Mouse (Mus musculus) forebrain, postnatal 0 days (tissue): ENCODE results near the gene Oprd1. TPM values are rescaled to one million over a fixed set of nuclear protein-coding genes. Genes with fewer than 3 reads are reported as not detected.

ENCODE experiments used
- ATAC-seq: fragments of 200-750 bp; cut with Nextera tagmentation; 2 replicates; pipeline ENCODE4 v1.8.0; 2017; ENCODE audit warnings: mild to moderate bottlenecking, moderate library complexity
- DNase-seq: peaks from one replicate; pipeline ENCODE4 v3.0.0-alpha.2; 2015
- H3K27ac ChIP-seq: fragments of 300-500 bp; sonication (generic); 2 replicates; pipeline ENCODE4 v1.5.1; 2014; ENCODE audit warnings: low read depth, mild to moderate bottlenecking, antibody characterized with exemption, low read length, moderate library complexity, mixed read lengths
- H3K27me3 ChIP-seq: fragments of 300-500 bp; sonication (generic); 2 replicates; pipeline ENCODE4 v1.6.1; 2014; ENCODE audit warnings: mild to moderate bottlenecking, low read length, mixed read lengths; ENCODE audit not compliant: insufficient read depth
- H3K36me3 ChIP-seq: fragments of 300-500 bp; sonication (generic); 2 replicates; pipeline ENCODE4 v1.6.1; 2014; ENCODE audit warnings: mild to moderate bottlenecking, moderate library complexity; ENCODE audit not compliant: insufficient read depth
- H3K4me1 ChIP-seq: fragments of 300-500 bp; sonication (generic); 2 replicates; pipeline ENCODE4 v1.6.1; 2014; ENCODE audit warnings: antibody characterized with exemption; ENCODE audit not compliant: insufficient read depth
- H3K4me2 ChIP-seq: fragments of 300-500 bp; sonication (generic); 2 replicates; pipeline ENCODE4 v1.6.1; 2014; ENCODE audit warnings: low read depth, mild to moderate bottlenecking, moderate library complexity
- H3K4me3 ChIP-seq: fragments of 300-500 bp; sonication (generic); 2 replicates; pipeline ENCODE4 v1.5.1; 2014; ENCODE audit warnings: low read depth, low read length, mixed read lengths
- H3K9ac ChIP-seq: fragments of 300-500 bp; sonication (generic); 2 replicates; pipeline ENCODE4 v1.6.1; 2014; ENCODE audit warnings: mild to moderate bottlenecking
- H3K9me3 ChIP-seq: fragments of 300-500 bp; sonication (generic); 2 replicates; pipeline ENCODE4 v1.6.1; 2016; ENCODE audit warnings: low read length
- CTCF ChIP-seq: sonication (generic); IDR thresholded peaks from 2 replicates; pipeline ENCODE4 v1.5.1; 2016; ENCODE audit warnings: antibody characterized with exemption, control low read depth, low read depth
- WGBS: fragments of 180-500 bp; shearing (Covaris S2); extraction: QIAGEN DNeasy Blood & Tissue Kit; methylation state at CpG from one replicate; pipeline ENCODE4 v1.1.7; 2014; 5-methylcytosine and 5-hydroxymethylcytosine counted together
- polyA plus RNA-seq: library from polyadenylated mRNA; unstranded; fragments of >200 nt; fragmentation: Nextera tagmentation; extraction: Ambion mirVana; gene quantifications from 2 replicates; pipeline ENCODE4 v1.2.1, GENCODE M21; 2015
- total RNA-seq: library from RNA; depleted of rRNA; stranded (reverse); fragments of >200 nt; gene quantifications from 2 replicates; pipeline ENCODE4 v1.2.3, GENCODE M21; 2014

Oprd1 gene
- total and polyA plus RNA-seq, 2 experiments from 2014 or later, result 0.53 to 1.6 TPM

DNA sequence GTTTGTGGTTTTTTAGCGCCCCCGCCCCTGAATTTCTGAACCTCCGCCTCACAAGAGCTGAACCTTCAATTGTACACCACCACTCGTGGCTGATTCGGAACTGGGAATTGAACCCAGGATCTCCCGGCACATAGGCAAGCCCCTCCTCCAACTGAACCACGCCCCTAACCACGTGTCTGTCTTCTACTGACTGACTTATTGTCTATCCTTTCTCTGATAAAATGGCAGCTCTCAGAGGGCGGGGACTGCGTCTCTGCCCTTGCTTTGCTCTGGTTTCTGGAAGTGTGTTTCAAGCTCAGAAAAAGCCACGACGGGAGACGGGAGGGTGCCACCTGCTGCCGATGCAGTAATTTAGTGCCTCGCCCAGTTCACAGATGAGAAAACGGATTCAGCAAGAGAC is 10.4 kb downstream of the Oprd1 start:
- 68% methylated on average over 16 of the region's 16 CpGs for WGBS
- Histone ChIP-seq H3K27ac (no peak overlapping the region), H3K36me3 (no peaks in the 10 kb centered on the region), H3K4me3 (no peak overlapping the region), H3K9ac (no peak overlapping the region), H3K4me1 (no peaks in the 10 kb centered on the region), H3K9me3 (no peaks in the 10 kb centered on the region), H3K4me2 (no peak overlapping the region), H3K27me3 (no peaks in the 10 kb centered on the region)
- no peak for ATAC-seq
- TF ChIP-seq CTCF, result no peak
- DNase-seq, result no peak

DNA sequence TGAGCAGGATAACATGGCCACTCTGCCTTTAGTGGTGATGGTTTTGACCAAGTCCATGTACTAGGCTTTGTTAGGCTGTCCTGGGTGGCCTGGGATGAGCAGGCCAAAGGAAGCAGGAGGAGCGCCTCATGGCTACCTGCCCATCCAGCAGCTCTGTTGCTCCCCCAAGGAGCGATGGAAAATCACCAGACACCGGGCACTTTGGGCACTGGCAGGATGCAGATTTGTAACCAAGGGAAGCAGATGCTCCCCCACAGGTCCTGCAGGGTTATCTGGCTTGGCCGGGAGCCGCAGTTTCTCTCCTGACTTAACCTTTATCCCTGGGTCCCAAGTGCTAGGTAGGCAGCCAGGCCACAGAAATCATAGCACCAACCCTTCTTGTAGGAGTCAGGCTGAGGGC is 10.9 kb downstream of the Oprd1 start:
- H3K4me2 ChIP-seq, result no peak overlapping the region
- no peaks in the 10 kb centered on the region for H3K36me3 ChIP-seq
- no peak for TF ChIP-seq CTCF
- H3K27me3 ChIP-seq, result no peaks in the 10 kb centered on the region
- no peak overlapping the region for H3K27ac ChIP-seq
- H3K4me3 ChIP-seq, result no peak overlapping the region
- WGBS, result 92% methylated on average over 5 of the region's 5 CpGs
- DNase-seq (no peak), ATAC-seq (no peak)
- no peak overlapping the region for H3K9ac ChIP-seq
- H3K4me1 ChIP-seq, result no peaks in the 10 kb centered on the region
- no peaks in the 10 kb centered on the region for H3K9me3 ChIP-seq

DNA sequence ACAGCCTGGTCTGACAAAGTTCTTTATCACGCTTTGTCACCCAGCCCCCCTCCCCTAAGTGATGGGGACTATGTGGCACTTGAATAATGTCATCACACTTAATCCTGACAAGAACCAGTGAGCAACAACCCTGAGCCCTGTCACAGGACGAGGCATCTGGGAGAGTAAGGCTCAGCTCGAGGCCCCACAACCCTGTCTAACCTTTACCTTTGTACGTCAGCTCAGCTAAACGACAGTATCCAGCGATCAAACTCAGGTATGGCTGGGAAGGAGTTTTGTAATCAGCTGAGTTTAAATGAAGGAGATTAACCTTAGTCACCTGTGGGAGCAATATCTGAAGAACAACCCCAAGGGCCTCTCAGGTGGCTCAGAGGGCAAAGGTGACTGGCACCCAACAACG is 12.0 kb downstream of the Oprd1 start:
- H3K4me3 ChIP-seq, result no peak overlapping the region
- no peaks in the 10 kb centered on the region for H3K36me3 ChIP-seq
- H3K9ac ChIP-seq, result no peak overlapping the region
- ATAC-seq (no peak), DNase-seq (no peak)
- no peak for TF ChIP-seq CTCF
- no peaks in the 10 kb centered on the region for H3K27me3 ChIP-seq
- 77% methylated on average over 7 of the region's 7 CpGs for WGBS
- no peak overlapping the region for H3K27ac ChIP-seq
- H3K9me3 ChIP-seq, result no peaks in the 10 kb centered on the region
- H3K4me2 ChIP-seq, result no peak overlapping the region
- no peaks in the 10 kb centered on the region for H3K4me1 ChIP-seq

DNA sequence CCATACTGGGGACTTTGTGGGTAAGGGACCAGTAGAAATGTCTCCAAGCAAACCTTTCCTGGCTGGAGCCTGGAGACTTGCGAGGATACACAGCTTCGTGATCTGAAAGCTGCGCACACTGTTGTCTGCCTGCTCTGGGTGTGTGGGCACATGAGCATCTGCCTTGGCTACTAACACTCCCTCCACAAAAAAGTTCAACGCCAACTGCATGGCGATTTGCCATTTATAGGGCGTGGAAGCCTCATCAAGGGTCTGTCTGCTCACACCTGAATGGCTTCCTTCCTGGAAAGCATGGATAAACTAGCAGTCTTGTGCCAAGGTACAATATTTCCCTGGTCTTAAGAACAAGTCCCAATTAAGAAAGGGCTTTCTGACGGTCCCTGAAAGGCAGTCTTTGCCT is 12.5 kb downstream of the Oprd1 start:
- DNase-seq, result no peak
- no peaks in the 10 kb centered on the region for H3K36me3 ChIP-seq
- no peaks in the 10 kb centered on the region for H3K4me1 ChIP-seq
- no peak overlapping the region for H3K9ac ChIP-seq
- H3K27ac ChIP-seq, result no peak overlapping the region
- no peak overlapping the region for H3K4me2 ChIP-seq
- 60% methylated on average over 7 of the region's 7 CpGs for WGBS
- no peaks in the 10 kb centered on the region for H3K9me3 ChIP-seq
- H3K27me3 ChIP-seq, result no peaks in the 10 kb centered on the region
- H3K4me3 ChIP-seq, result no peak overlapping the region
- no peak for TF ChIP-seq CTCF
- ATAC-seq, result no peak

DNA sequence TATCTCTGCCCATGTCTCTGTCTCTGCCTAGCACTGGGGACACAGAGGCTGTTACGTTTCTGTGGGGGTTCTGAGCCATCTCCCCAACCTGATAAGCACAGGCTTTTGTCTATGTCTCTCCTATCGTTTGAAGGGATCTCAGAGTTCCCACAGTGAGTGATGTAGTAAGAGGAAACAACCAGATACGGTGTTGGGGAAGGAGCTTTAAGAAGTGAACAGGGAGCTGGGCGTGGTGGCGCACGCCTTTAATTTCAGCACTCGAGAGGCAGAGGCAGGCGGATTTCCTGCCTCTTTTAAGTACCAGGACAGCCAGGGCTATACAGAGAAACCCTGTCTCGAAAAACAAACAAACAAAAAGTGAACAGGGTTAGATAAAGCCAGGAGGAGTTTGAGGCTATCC is 13.2 kb downstream of the Oprd1 start:
- ATAC-seq (no peak), DNase-seq (no peak)
- no peak for TF ChIP-seq CTCF
- no peak overlapping the region for H3K9ac ChIP-seq
- no peaks in the 10 kb centered on the region for H3K36me3 ChIP-seq
- H3K4me3 ChIP-seq, result no peak overlapping the region
- H3K27ac ChIP-seq, result no peak overlapping the region
- H3K27me3 ChIP-seq, result no peaks in the 10 kb centered on the region
- no peaks in the 10 kb centered on the region for H3K4me1 ChIP-seq
- H3K9me3 ChIP-seq, result no peaks in the 10 kb centered on the region
- WGBS, result 88% methylated on average over 9 of the region's 9 CpGs
- H3K4me2 ChIP-seq, result no peak overlapping the region

DNA sequence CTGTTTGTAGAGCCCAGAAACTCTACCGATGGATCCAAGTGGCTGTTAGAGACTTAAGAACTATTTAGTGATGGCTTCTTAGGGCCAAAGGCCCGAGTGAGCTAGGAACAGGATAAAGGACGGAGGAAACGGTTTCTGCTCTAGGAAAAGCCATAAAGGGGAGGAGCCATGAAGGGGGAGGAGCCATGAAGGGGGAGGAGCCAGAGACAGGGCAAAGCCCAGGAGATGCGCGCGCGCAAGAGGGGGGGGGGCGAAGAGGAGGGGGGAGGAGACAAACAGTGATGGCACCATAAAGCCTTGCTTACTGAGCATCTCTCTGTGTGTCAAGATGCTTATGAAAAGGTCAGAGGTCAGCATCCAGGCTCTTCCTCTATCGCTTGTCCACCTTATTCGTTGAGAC is 13.6 kb downstream of the Oprd1 start:
- Histone ChIP-seq H3K4me3 (no peak overlapping the region), H3K4me1 (no peaks in the 10 kb centered on the region), H3K9me3 (no peaks in the 10 kb centered on the region), H3K9ac (no peak overlapping the region), H3K27ac (no peak overlapping the region), H3K27me3 (no peaks in the 10 kb centered on the region), H3K4me2 (no peak overlapping the region), H3K36me3 (no peaks in the 10 kb centered on the region)
- whole genome bisulfite sequencing, result 86% methylated on average over 11 of the region's 11 CpGs
- ATAC-seq, result no peak
- TF ChIP-seq CTCF, result no peak
- no peak for DNase-seq

DNA sequence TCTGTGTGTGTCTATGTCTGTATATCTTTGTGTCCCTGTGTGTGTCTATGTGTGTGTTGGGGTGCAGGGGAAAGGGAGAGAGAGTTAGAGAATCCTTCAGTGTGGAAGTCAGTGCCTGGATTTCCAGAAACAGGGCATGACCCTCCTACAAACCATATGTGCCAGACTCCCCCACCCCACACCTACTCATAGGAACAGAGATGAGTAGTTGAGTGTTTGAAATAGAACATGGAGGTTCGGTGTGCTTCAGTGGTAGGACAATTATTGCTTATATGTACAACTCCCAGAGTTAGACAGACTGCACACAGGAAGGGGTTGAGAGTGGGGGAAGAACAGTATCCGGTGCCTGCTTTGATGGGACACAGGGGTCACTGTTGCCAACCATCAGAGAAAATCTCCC is 14.2 kb downstream of the Oprd1 start:
- DNase-seq, result no peak
- Histone ChIP-seq H3K9me3 (no peaks in the 10 kb centered on the region), H3K36me3 (no peaks in the 10 kb centered on the region), H3K27ac (no peak overlapping the region), H3K4me3 (no peak overlapping the region), H3K27me3 (no peaks in the 10 kb centered on the region), H3K4me2 (no peak overlapping the region), H3K9ac (no peak overlapping the region), H3K4me1 (no peaks in the 10 kb centered on the region)
- ATAC-seq, result no peak
- 70% methylated on average over 2 of the region's 2 CpGs for WGBS
- TF ChIP-seq CTCF, result no peak

DNA sequence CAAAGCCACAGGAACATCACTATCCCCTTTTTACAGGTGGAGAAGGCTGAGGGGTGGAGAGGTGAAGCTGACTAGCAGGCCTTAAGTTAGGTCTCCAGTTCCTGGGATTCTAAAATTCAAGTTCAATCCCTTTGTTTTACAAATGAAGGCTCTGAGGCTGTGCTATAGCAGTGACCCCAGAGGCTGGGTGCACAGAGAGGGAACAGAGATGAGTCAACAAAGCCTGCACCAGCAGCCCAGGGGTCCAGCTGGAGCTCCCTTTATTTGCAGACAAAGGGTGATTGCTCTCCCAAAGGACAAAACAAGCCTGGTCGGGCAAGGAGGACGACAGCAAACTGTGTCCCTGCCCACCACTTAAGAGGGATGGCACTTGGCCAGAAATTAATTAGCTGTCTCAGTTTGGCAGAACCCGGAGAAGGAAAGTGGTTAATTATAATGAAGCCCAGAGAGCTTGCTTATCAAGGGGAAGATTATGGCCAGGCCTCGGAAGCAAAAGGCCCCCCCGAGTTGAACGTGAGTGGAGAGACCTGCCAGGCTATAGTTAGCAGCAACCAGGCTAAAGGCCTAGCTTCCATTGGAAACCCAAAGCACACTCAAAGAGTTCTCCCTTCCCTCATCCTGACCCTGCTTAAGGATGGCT is 15.2 kb downstream of the Oprd1 start:
- H3K4me2 ChIP-seq, result no peak overlapping the region
- peak; percentile 71 for DNase-seq
- no peaks in the 10 kb centered on the region for H3K9me3 ChIP-seq
- H3K36me3 ChIP-seq, result no peaks in the 10 kb centered on the region
- H3K4me3 ChIP-seq, result no peak overlapping the region
- H3K9ac ChIP-seq, result no peak overlapping the region
- H3K27ac ChIP-seq, result no peak overlapping the region
- 6% methylated on average over 6 of the region's 6 CpGs for WGBS
- no peak for TF ChIP-seq CTCF
- ATAC-seq, result peak; percentile 87
- no peaks in the 10 kb centered on the region for H3K4me1 ChIP-seq
- H3K27me3 ChIP-seq, result no peaks in the 10 kb centered on the region
